Mouse (Mus musculus) urinary bladder, adult 18-20 months (tissue): ENCODE data around the gene Wdr54.

Source experiments
- DNase-seq, 2 experiments: peaks; one replicate each; pipeline ENCODE4 v3.0.0; 2022; ENCODE audit warnings: low spot score in 2 of 2, mixed read lengths in 2 of 2

Wdr54 gene

DNA sequence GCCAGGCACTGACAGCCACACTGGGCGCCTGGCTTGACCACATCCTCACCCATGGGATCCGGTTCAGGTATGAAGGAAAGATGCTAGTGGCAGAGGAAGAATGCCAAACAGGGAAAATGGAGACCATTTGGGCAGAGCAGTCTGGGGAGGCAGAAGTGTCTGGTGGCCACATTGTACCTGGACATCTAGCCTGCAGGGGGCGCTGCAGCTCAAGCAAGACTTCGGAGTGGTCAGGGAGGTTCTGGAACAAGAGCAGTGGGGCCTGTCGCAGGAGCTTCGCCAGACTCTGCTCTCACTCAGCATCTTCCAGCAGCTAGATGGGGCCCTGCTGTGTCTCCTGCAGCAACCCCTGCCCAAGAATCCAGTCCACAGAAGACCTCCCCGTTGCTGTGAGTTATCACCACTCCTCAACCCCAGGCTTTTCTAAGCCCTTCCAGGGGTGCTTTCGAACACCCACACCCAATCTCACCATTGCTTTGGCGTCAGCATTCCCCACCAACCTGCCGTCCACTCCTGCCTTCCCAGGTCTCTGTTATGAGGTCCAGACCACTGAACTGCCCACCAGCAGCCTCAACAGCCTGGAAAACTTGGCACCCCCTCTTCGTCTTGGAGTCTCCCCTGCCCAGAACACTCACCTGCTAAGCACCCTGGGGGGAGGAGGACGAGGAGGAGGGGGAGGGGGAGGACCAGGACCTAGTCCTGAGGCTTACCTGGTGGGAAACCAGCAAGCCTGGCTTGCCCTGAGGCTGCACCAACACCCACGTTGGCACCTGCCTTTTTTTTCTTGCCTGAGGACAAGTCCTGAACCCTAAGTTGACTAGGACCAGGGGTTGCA is 48.4 kb downstream of the Wdr54 start:
- peak; percentile 25 to 55 for DNase-seq

DNA sequence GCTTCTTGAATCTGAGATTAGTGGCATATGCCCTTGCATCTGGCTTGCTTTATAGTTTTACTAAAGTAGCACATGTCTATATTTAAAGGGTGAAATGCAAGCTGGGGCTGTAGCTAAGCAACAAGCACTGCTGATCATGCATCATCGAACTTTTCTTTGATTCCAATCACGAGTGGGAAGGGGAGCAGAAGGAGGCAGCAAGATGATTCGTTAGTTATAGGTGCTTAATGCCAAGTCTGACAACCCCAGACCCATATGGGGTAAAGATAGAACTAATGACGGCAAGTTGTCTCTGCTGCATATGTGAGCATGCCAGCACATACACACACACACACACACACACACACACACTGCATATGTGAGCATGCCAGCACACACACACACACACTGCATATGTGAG is 52.0 kb downstream of the Wdr54 start:
- DNase-seq: no peak

DNA sequence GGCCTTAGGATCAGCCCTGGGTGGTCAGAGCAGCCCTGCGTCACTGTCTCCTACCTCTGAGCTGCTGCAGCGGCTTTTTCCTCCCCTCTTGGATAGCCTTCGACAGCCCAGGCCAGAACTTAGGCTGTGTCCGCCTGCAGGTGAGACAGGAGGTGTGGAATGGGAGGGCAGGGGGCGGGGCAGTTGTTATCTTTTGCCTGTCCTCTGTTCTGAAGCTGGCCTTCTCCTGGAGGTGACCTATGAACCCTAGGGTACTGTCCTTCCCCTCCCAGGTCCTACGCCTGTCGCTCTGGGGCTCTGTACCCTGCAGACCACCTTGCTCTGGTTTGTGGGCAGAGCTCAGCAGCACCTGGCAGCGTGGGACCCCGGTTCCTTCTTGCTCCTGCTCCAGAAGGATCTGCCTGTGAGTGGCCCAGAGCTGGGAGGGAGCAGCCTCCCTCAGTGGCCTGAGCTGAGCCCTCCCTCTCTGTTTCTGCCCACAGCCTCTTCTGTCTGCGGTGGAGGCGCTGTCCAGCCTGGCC is 53.0 kb downstream of the Wdr54 start:
- DNase-seq: no peak

DNA sequence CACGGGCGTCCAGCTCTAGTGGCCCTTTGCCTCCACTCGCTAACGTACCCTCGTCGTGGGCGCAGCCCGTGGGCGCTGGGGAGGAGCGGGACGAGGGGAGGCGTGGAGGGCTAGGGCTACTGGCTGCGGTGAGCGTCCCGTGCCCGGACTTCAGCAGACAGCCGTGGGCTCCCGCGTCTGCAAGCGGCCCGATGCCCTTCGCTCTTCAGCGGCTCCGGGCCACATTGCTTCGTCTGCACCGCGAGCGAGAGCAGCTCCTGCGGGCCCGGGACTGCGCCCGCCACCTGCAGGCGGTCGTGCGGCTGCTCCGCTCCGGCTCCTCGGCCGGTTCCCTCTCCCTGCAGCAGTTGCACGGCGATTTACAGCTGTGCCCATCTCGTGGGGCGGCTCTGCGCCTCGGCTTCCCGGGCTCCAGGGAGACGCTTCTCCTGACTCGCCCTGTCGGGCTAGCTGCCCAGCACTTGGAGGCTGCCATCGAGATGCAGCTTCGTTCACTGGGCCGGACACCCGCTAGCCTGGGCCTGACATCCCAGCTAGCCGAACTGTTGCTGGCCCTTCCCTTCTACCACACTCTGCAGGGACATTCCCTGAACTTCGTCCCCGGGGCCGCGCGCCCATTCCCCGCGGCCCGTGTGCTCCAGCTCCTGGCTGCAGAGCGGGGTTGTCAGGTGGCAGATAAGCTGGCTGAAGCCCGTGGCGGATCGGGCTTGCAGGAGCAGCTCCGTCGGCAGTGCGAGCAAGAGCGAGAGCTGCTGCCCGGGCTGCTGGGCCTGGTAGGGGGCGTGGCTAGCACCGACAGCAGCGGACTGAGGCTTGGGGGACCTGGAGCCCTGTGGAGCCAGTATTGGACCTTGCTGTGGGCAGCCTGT is 54.3 kb downstream of the Wdr54 start:
- peak; percentile 51 to 70 for DNase-seq

DNA sequence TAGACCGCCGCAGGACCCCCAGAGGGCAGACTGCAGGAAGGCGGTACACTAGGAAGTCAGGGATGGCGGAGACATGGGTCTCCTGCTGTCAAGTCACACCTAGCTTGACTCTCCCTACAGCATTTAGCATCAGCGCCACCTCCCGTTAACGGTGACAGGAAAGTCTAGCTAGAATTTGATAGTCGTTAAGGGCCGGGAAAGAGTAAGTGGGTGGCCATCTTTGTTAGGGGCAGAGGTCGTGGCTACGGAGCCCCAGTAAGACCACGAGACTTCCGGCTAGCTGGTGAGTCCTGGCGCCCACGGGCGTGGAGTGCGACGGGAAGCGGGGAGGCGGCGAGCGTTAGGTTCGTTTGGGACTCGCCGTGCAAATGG is 54.9 kb downstream of the Wdr54 start, which contains the start of the genes Ccdc142 and Gm42688:
Gene Ccdc142 (plus strand): TSS at position 286 of the 372 bp plus-strand sequence.
Gene Gm42688 (plus strand): TSS at position 302 of the 372 bp plus-strand sequence.
- peak; percentile 85 to 87 for DNase-seq
